Mouse (Mus musculus) 416B (cell line): ENCODE measurements around the gene Gm5141.
A peak's percentile ranks its signal among the peaks of the same experiment; 100 is the strongest.
"Not testable (repeated sequence)": the region's sequence is repeated elsewhere in the genome, so short reads cannot be mapped to it uniquely, and the experiment has no call there.

ENCODE experiments used
- DNase-seq: peaks from one replicate; pipeline ENCODE4 v3.0.0; 2011; ENCODE audit warnings: low read depth

Gene Gm5141

DNA sequence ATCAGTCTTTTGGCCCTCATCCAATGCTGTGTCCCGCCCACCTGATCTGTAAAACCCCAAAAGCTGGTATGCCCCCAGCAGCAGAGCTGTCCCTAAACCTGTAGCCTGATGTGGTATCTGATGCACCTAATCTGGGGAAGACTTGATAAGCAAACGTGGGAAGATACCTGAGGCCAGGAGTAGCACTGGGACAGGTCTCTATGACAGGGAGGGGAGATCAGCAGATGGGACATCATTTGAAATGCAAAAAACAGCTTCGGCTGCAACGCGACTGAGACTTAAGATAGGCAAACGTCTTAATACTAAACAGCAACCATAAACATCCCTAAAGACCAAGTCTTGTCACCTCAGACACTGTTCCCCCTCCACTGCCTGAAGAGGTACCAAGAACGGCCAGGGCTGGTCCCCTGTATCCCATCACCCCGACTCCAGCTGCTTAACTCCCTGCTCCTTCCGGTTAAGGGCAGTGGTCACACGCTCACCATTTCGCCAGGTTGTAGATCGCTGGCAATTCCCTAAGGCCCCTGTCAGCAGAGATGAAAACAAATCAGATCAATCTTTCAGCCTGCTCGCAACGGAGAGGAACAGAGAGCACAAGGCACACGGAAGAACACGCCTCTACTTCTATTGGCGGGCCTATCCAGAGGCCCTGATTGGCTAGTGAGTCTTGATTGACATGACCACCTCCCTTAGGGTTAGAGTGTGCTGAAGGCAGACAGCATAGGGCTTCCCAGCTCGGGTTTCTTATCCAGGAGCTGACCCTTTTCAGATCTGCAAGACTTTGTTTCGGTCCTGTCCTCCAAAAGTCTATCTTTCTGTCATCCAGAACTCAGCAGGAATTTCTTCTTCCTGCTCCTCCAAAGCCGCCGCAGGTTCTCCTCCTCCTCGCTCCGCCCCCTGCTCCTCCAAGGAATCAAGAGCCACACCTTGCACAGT, at the start of gene Gm5141:
TSS of gene Gm5141 (minus strand) at position 610 of the 936 bp plus-strand sequence.
- DNase-seq, result peak; percentile 69

DNA sequence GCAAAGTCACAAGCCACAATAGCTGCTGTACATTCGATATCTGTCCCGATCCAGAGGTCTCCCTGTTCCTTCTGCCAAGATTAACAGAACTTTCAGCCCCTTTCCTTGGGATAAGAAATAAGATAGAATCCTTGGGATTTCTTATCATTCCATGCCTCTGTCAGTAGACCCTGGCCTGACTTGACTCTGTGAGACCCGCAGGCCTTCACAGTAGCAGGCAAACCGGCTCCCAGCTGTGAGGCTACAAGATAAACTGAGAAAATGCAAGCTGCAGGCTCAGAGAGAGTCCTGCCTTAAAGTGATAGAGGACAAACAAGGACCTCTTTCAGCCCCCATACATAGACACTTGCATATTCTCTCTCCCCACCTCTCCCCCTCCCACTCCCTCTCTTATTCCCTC, 47.7 kb upstream of the Gm5141 start:
- no peak for DNase-seq

DNA sequence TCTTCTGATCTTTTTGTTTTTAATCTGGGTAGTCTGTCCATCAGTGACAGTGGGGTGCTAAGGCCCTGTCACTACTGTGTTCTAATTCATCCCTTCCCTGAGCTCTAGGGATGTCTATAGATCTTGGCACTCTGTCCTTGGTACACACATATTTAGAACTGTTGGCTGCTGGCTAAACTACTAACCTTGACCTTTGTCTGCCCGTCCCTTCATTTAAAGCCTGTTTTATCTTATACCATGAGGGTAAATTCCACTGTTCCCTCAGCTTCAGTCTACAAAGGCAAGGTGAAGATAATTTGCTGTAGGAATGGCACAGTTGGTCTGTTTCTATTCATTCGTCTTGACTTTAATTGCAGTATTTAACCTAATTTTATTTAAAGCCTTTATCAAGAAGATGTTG, 46.6 kb upstream of the Gm5141 start:
- no peak for DNase-seq

DNA sequence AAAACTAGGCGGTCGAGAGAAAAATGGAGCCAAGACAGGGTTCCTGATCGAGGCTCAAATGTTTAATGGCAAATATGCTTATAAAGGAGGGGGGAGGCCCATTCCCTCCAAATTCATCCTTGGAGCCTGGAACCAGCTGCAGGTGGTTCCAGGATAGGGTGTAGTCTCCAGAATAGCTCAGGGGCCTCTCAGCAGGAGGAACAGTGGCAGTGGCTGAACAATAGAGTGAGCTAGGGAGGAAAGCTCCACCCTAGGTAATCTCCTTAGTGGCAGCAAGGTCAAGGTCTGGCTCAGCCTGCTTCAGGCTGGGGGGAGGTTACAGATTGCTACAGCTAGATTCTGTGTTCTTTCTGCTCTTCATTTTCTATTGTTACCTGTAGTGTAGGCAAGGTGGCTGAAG, 30.1 kb upstream of the Gm5141 start:
- DNase-seq, result not testable (repeated sequence)

DNA sequence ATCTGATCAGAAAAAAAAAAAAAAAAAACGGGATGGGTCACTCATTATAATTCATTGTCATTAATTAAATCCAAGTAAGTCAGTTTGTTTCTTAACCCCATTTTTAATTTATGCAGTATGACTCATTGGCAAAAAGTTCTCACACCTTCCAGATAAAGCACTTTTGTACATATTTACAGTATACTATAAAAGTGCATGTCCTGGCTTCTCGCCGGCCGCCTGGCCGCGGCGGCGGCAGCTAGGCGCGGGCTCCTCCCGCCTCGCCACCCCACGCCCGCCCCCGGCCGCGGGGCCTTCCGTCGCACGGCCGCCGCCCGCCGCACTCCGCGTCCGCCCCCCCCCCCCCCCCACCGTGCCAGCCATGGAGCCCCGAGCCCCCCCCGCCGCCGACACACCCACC, 27.1 kb upstream of the Gm5141 start:
- no peak for DNase-seq

DNA sequence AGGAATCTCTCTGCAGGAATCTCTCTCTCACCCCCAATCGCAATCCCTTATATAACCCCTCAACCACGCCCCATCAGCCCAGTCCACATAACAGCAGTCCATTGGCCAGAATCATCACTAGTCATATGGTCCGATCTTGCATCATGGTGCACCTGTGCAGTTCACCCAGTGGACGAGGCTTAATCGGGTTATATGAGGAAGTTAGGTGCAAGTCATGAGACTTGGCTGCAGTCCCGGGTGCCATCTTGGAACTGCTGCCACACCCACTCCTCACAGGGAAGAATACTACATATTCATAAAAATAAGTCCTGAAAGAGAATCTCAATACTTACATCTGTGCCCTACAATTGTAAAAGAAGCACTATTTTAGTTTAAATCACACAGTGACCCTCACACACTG, 22.4 kb upstream of the Gm5141 start:
- DNase-seq, result not testable (repeated sequence)

DNA sequence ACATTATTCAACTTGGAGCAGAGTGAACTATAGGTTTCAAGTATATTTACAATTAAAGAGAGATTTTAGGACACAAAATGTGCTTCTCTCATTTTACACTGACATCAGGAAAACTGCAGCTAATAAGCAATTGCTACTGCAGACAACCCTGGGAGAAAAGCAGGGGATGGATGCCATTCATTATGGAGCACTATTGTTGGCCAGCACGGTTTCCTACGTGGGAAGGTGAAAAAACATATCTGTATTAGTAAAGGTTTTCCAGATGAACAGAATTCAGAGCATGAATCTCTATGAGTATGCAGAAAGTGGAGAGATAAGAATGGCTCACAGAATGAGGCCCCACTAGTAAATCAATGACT, 506 bp upstream of the Gm5141 start:
- not testable (repeated sequence) for DNase-seq

DNA sequence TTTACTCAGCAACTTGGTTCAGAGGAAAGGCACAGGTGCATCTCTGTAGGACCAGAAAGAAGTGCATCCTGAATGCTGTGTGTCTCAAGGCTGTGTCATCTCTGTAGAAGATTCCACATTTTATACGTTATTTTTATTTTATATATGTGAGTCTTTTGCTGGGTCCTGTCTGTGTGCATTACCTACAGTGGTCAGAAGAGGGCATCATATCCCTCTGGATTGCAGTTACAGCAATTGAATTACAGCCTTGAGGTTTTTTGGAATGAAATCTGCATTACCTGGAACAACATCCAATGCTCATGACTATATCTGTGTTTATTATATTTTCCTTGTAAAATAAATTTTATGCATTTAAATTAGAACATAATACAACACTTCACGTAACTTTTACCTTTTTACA, 21.8 kb downstream of the Gm5141 start:
- DNase-seq, result peak; percentile 69

DNA sequence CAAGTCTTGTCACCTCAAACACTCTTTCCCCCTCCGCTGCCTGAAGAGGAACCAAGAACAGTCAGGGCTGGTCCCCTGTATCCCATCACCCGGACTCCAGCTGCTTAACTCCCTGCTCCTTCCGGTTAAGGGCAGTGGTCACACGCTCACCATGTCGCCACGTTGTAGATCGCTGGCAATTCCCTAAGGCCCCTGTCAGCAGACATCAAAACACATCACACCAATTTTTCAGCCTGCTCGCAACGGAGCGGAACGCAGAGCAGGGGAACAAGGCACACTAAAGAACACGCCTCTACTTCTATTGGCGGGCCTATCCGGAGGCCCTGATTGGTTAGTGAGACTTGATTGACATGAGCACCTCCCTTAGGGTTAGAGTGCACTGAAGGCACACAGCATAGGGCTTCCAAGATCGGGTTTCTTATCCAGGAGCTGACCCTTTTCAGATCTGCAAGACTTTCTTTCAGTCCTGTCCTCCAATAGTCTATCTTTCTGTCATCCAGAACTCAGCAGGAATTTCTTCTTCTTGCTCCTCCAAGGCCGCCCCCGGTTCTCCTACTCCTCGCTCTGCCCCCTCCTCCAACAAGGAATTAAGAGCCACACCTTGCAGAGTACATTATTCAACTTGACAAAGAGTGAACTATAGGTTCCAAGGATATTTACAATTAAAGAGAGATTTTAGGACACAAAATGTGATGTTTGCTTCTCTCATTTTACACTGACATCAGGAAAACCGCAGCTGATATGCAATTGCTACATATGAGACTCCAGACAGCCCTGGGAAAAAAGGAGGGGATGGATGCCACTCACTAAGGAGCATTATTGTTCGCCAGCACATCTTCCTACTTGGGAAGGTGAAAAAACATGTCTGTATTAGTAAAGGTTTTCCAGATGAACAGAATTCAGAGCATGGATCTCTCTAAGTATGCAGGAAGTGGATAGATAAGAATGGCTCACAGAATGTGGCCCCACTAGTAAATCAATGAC, 24.9 kb downstream of the Gm5141 start, which contains the start of gene Platr25:
TSS of gene Platr25 (minus strand) at position 278 of the 984 bp plus-strand sequence.
- DNase-seq, result peak; percentile 76

DNA sequence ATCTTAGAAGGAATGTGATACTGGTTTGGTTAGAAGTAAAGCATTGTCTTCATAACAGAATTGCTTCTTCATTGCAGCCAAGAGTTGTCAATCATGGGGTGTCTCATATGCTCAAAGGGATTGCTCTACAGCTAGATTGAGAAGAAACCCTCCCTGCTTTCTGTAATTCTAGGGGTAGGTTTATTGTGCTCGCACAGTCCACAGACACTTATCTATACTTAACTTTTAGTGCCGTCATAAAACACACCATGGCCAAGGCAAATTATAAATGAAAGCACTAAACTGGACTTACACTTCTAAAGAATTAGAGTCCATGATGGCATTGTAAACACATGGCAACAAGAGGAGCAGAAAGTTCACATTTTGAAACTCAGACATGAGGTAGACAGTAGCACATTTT, 52.3 kb downstream of the Gm5141 start:
- no peak for DNase-seq
